Comparison of ENCODE assay signal across 17 mouse cellular contexts in genomic region chr19:7552301-7552673, GRCm38 (mm10). TPM values are rescaled to one million over a fixed set of nuclear protein-coding genes. Genes with fewer than 3 reads are reported as not detected.
DNase-seq lines count a peak whose midpoint lies in the region; ATAC-seq and TF ChIP-seq lines count a peak whose summit lies in the region.
"Had no signal": no experiment of that assay in that cellular context is flagged by ENCODE, and none has a peak within 500 bp of the region (broad histone marks: within the 10 kb centered on the region; RNA-seq: fewer than 3 reads in every experiment).

No protein-coding gene starts in this region.

- H3K36me3 ChIP-seq in heart, embryonic 13.5 days: no peaks in the 10 kb centered on the region
- no peaks in the 10 kb centered on the region for H3K36me3 ChIP-seq in heart, postnatal 0 days (replicated peaks; ENCODE audit: control insufficient read depth, insufficient read depth, low read length)
- H3K36me3 ChIP-seq: limb, embryonic 13.5 days had no signal

- DNase-seq in heart, postnatal 14 days: no peak
- DNase-seq in spleen, adult 12 weeks (ENCODE audit: low spot score): peak; percentile 27
- no peak for DNase-seq in spleen, postnatal 14 days (ENCODE audit: low spot score in 2 of 2)
- DNase-seq in heart, postnatal 0 days (ENCODE audit: low spot score): no peak
- DNase-seq in embryo, embryonic 10 days (ENCODE audit: low spot score): no peak
- DNase-seq: adrenal gland, adult 8-10 months; B cell, adult 2 months; cerebellum, adult 9-11 months; kidney, adult 8-10 months; thymus, postnatal 4 days had no signal

- WGBS in heart, embryonic 13.5 days: 18% methylated on average over 2 of the region's 2 CpGs
- WGBS in heart, postnatal 0 days: 23% methylated on average over 2 of the region's 2 CpGs

- no peak overlapping the region for H3K4me2 ChIP-seq in heart, embryonic 13.5 days
- no peak overlapping the region for H3K4me2 ChIP-seq in heart, postnatal 0 days (ENCODE audit: low read depth, low read length)
- H3K4me2 ChIP-seq: limb, embryonic 13.5 days; midbrain, embryonic 11.5 days had no signal

- no peak for ATAC-seq in heart, embryonic 13.5 days (ENCODE audit: extremely low read depth, insufficient number of reproducible peaks, low FRiP score, low TSS enrichment)
- ATAC-seq in heart, postnatal 0 days (ENCODE audit: insufficient read depth, low read depth): peak; percentile 47
- 0 out of 2 replicates have a peak, but pooled peaks have one; percentile 37 for ATAC-seq in megakaryocyte progenitor cell, adult 5-6 weeks (replicated peaks; ENCODE audit: poor library complexity)
- ATAC-seq: hindbrain, postnatal 0 days had no signal

- no peak for TF ChIP-seq EP300 in heart, postnatal 0 days (IDR thresholded peaks at IDR 0.05; ENCODE audit: low read depth)

- no peaks in the 10 kb centered on the region for H3K9me3 ChIP-seq in heart, embryonic 13.5 days
- no peaks in the 10 kb centered on the region for H3K9me3 ChIP-seq in heart, postnatal 0 days (replicated peaks; ENCODE audit: control insufficient read depth, low read length)
- H3K9me3 ChIP-seq: limb, embryonic 13.5 days had no signal

- TF ChIP-seq CTCF in heart, postnatal 0 days (IDR thresholded peaks at IDR 0.05; ENCODE audit: low read depth): no peak

- peak overlapping the region; percentile 84 for H3K27ac ChIP-seq in heart, embryonic 13.5 days (replicated peaks)
- H3K27ac ChIP-seq in heart, postnatal 0 days (ENCODE audit: low read depth): peak overlapping the region; percentile 76
- H3K27ac ChIP-seq: hindbrain, postnatal 0 days; left cerebral cortex, adult 2 months; limb, embryonic 13.5 days had no signal

- intact Hi-C loops in heart, postnatal 14 days (cut with DNase I): no loop called here

- peaks cover 41% of the 10 kb centered on the region for H3K4me1 ChIP-seq in heart, embryonic 13.5 days
- peaks cover 20% of the 10 kb centered on the region for H3K4me1 ChIP-seq in heart, postnatal 0 days (ENCODE audit: control insufficient read depth, insufficient read depth)

- H3K4me3 ChIP-seq in heart, embryonic 13.5 days: no peak overlapping the region
- no peak overlapping the region for H3K4me3 ChIP-seq in heart, postnatal 0 days (ENCODE audit: low read depth, low read length)
- H3K4me3 ChIP-seq: left cerebral cortex, adult 2 months; limb, embryonic 13.5 days; myocyte had no signal

- H3K9ac ChIP-seq in heart, embryonic 13.5 days: no peak overlapping the region
- no peak overlapping the region for H3K9ac ChIP-seq in heart, postnatal 0 days (replicated peaks; ENCODE audit: low read depth, low read length)
- H3K9ac ChIP-seq: limb, embryonic 13.5 days had no signal

- H3K27me3 ChIP-seq in heart, embryonic 13.5 days (replicated peaks): no peaks in the 10 kb centered on the region
- no peaks in the 10 kb centered on the region for H3K27me3 ChIP-seq in heart, postnatal 0 days (ENCODE audit: control insufficient read depth, insufficient read depth, low read length)
- H3K27me3 ChIP-seq: limb, embryonic 13.5 days had no signal

RNA-seq across cellular contexts. Expression of gene Pla2g16, which starts 5.0 kb away (rescaled TPM):
- 60.1 and 65.2 TPM in 2 replicates for polyA plus RNA-seq in heart, embryonic 13.5 days (2015; fragmentation: Nextera tagmentation; extraction: Ambion mirVana)
- total RNA-seq in heart, postnatal 14 days (2021): 10 to 100 TPM; 77.3 to 83.3 TPM
- total RNA-seq in heart, postnatal 0 days (2014; rRNA removed; ENCODE audit: low replicate concordance): 41.6 and 45.6 TPM in 2 replicates
- 69.2 and 74.1 TPM in 2 replicates for polyA plus RNA-seq in heart, postnatal 0 days (2015; fragmentation: Nextera tagmentation; extraction: Ambion mirVana)
- 6.8 and 11.1 TPM in 2 replicates for total RNA-seq in megakaryocyte progenitor cell, adult 5-6 weeks (2015)
- 8.1 and 12.6 TPM in 2 replicates for total RNA-seq in megakaryocyte progenitor cell, adult 5-6 weeks (2017)

RNA-seq across cellular contexts. Expression of gene Lgals12, which starts 54.7 kb away (rescaled TPM):
- 0.25 and 0.27 TPM in 2 replicates for polyA plus RNA-seq in heart, embryonic 13.5 days (2015; fragmentation: Nextera tagmentation; extraction: Ambion mirVana)
- total RNA-seq in heart, postnatal 14 days (2021): 1 to 10 TPM in 1 of 2 experiments, under 1 TPM in 1; 0.44 to 1.6 TPM
- not detected in 2 replicates for total RNA-seq in heart, postnatal 0 days (2014; rRNA removed; ENCODE audit: low replicate concordance)
- polyA plus RNA-seq in heart, postnatal 0 days (2015; fragmentation: Nextera tagmentation; extraction: Ambion mirVana): 0.04 and 0.05 TPM in 2 replicates
- total RNA-seq in megakaryocyte progenitor cell, adult 5-6 weeks (2015): not detected in 2 replicates
- total RNA-seq in megakaryocyte progenitor cell, adult 5-6 weeks (2017): not detected in 2 replicates
- polyA plus RNA-seq: midbrain, embryonic 11.5 days had no signal

RNA-seq across cellular contexts. Expression of gene Atl3, which starts 58.4 kb away (rescaled TPM):
- polyA plus RNA-seq in heart, embryonic 13.5 days (2015; fragmentation: Nextera tagmentation; extraction: Ambion mirVana): 7.2 and 7.7 TPM in 2 replicates
- 10 to 100 TPM; 24.7 to 28.4 TPM for total RNA-seq in heart, postnatal 14 days (2021)
- total RNA-seq in heart, postnatal 0 days (2014; rRNA removed; ENCODE audit: low replicate concordance): 15.2 and 17.1 TPM in 2 replicates
- 5.4 and 6.3 TPM in 2 replicates for polyA plus RNA-seq in heart, postnatal 0 days (2015; fragmentation: Nextera tagmentation; extraction: Ambion mirVana)
- 45.3 and 45.7 TPM in 2 replicates for total RNA-seq in megakaryocyte progenitor cell, adult 5-6 weeks (2015)
- 51.2 and 59.5 TPM in 2 replicates for total RNA-seq in megakaryocyte progenitor cell, adult 5-6 weeks (2017)
